Comparison of ENCODE assay signal across 23 mouse cellular contexts in genomic region chr11:44561476-44562015, GRCm38 (mm10).
"Had no signal": no experiment of that assay in that cellular context is flagged by ENCODE, and none has a peak within 500 bp of the region (broad histone marks: within the 10 kb centered on the region; RNA-seq: fewer than 3 reads in every experiment).

No protein-coding gene starts in this region.

- DNase-seq: kidney, adult 18-20 months; kidney, adult 9 months; kidney, postnatal 25 days; layer of hippocampus, adult 9-11 months; lung, adult 18-20 months; lung, postnatal 10 days; lung, postnatal 36 days; right cerebral cortex, postnatal 14 days; right cerebral cortex, postnatal 4 days; thymus, adult 2 months; thymus, postnatal 14 days; thymus, postnatal 4 days had no signal

- ATAC-seq: liver, embryonic 12.5 days had no signal

- H3K4me2 ChIP-seq: limb, embryonic 13.5 days; liver, embryonic 12.5 days; liver, embryonic 15.5 days; lung, embryonic 15.5 days; midbrain, embryonic 12.5 days; neural tube, embryonic 12.5 days; neural tube, embryonic 15.5 days had no signal

- H3K9me3 ChIP-seq: limb, embryonic 10.5 days; limb, embryonic 13.5 days; liver, embryonic 12.5 days; liver, embryonic 15.5 days; lung, embryonic 15.5 days; megakaryocyte, embryonic 14.5 days; midbrain, embryonic 12.5 days; neural tube, embryonic 12.5 days; neural tube, embryonic 15.5 days had no signal

- H3K4me1 ChIP-seq: limb, embryonic 10.5 days; liver, embryonic 12.5 days; liver, embryonic 15.5 days; megakaryocyte, embryonic 14.5 days; midbrain, embryonic 12.5 days; neural tube, embryonic 12.5 days; neural tube, embryonic 15.5 days had no signal

- H3K4me3 ChIP-seq: layer of hippocampus, adult 2 months; limb, embryonic 10.5 days; limb, embryonic 13.5 days; liver, embryonic 12.5 days; liver, embryonic 15.5 days; lung, embryonic 15.5 days; megakaryocyte, embryonic 14.5 days; midbrain, embryonic 12.5 days; neural tube, embryonic 12.5 days; neural tube, embryonic 15.5 days had no signal

- H3K9ac ChIP-seq: limb, embryonic 13.5 days; liver, embryonic 12.5 days; liver, embryonic 15.5 days; lung, embryonic 15.5 days; midbrain, embryonic 12.5 days; neural tube, embryonic 12.5 days; neural tube, embryonic 15.5 days had no signal

- H3K27me3 ChIP-seq: limb, embryonic 13.5 days; liver, embryonic 12.5 days; liver, embryonic 15.5 days; lung, embryonic 15.5 days; megakaryocyte, embryonic 14.5 days; midbrain, embryonic 12.5 days; neural tube, embryonic 12.5 days; neural tube, embryonic 15.5 days had no signal

- H3K27ac ChIP-seq: layer of hippocampus, adult 2 months; limb, embryonic 10.5 days; limb, embryonic 13.5 days; liver, embryonic 12.5 days; liver, embryonic 15.5 days; lung, embryonic 15.5 days; midbrain, embryonic 12.5 days; neural tube, embryonic 12.5 days; neural tube, embryonic 15.5 days; stomach, postnatal 0 days had no signal
